Mouse (Mus musculus) liver, adult 2 months (tissue): ENCODE measurements at regions not wholly inside any gene's neighbourhood (a gene's known extent, or its start where the extent isn't known, plus 50 kb on each side); places are given as distances from the start of the nearest gene placed in this dataset.

Experiments used
- CTCF ChIP-seq: fragments of 200-500 bp; IDR thresholded peaks from 2 replicates; pipeline ENCODE4 v1.5.1; 2011; ENCODE audit warnings: low read depth, low read length, control low read depth
- POLR2A ChIP-seq: fragments of 200-500 bp; IDR thresholded peaks from 2 replicates; pipeline ENCODE4 v1.6.1; 2011; ENCODE audit warnings: low read length, control low read depth; ENCODE audit not compliant: insufficient read depth; ENCODE audit errors: extremely low read depth

GRCm38 (mm10) chr14:12915431-12915830 lies 92.6 kb upstream of the Cadps start:
- TF ChIP-seq CTCF (no peak), POLR2A (no peak)
